Mouse (Mus musculus): Measurements from ENCODE around the gene Cplx1.

The Cplx1 gene

GRCm38 (mm10) chr5:108549489-108550206, at the start of gene Cplx1:
Gene Cplx1 (minus strand): TSS chr5:108550024.
- peak; percentile 50 for DNase-seq (ENCODE audit: low spot score)

- DNase-seq (ENCODE audit: low spot score): no peak
Observed at GRCm38 (mm10) chr5:108581361-108581891, 31.6 kb upstream of the Cplx1 start.

- DNase-seq (ENCODE audit: low spot score): no peak
Observed at GRCm38 (mm10) chr5:108573054-108573453, 23.2 kb upstream of the Cplx1 start.

- DNase-seq (ENCODE audit: low spot score): peak; percentile 52
Observed at GRCm38 (mm10) chr5:108570991-108571390, 21.2 kb upstream of the Cplx1 start.

GRCm38 (mm10) chr5:108567104-108567503, 17.3 kb upstream of the Cplx1 start:
- DNase-seq (ENCODE audit: low spot score): no peak

GRCm38 (mm10) chr5:108566523-108566922, 16.7 kb upstream of the Cplx1 start:
- DNase-seq (ENCODE audit: low spot score): no peak

GRCm38 (mm10) chr5:108565381-108565780, 15.6 kb upstream of the Cplx1 start:
- no peak for DNase-seq (ENCODE audit: low spot score)

- no peak for DNase-seq (ENCODE audit: low spot score)
Observed at GRCm38 (mm10) chr5:108564346-108564745, 14.5 kb upstream of the Cplx1 start.

- DNase-seq (ENCODE audit: low spot score): no peak
Observed at GRCm38 (mm10) chr5:108562483-108562882, 12.7 kb upstream of the Cplx1 start.

GRCm38 (mm10) chr5:108556986-108557385, 7.2 kb upstream of the Cplx1 start:
- DNase-seq (ENCODE audit: low spot score): no peak

- DNase-seq (ENCODE audit: low spot score): no peak
Observed at GRCm38 (mm10) chr5:108554041-108554440, 4.2 kb upstream of the Cplx1 start.

- no peak for DNase-seq (ENCODE audit: low spot score)
Observed at GRCm38 (mm10) chr5:108550207-108550594, 377 bp upstream of the Cplx1 start.

GRCm38 (mm10) chr5:108549137-108549488, 711 bp downstream of the Cplx1 start:
- no peak for DNase-seq (ENCODE audit: low spot score)

GRCm38 (mm10) chr5:108547636-108548035, 2.2 kb downstream of the Cplx1 start:
- DNase-seq (ENCODE audit: low spot score): no peak

- DNase-seq (ENCODE audit: low spot score): no peak
Observed at GRCm38 (mm10) chr5:108543516-108544291, 6.1 kb downstream of the Cplx1 start.

- no peak for DNase-seq (ENCODE audit: low spot score)
Observed at GRCm38 (mm10) chr5:108534188-108534587, 15.6 kb downstream of the Cplx1 start.

GRCm38 (mm10) chr5:108522597-108522996, 27.2 kb downstream of the Cplx1 start:
- no peak for DNase-seq (ENCODE audit: low spot score)

GRCm38 (mm10) chr5:108521896-108522295, 27.9 kb downstream of the Cplx1 start:
- DNase-seq (ENCODE audit: low spot score): no peak

- DNase-seq (ENCODE audit: low spot score): no peak
Observed at GRCm38 (mm10) chr5:108521016-108521415, 28.8 kb downstream of the Cplx1 start.

GRCm38 (mm10) chr5:108520153-108520552, 29.7 kb downstream of the Cplx1 start:
- no peak for DNase-seq (ENCODE audit: low spot score)

- no peak for DNase-seq (ENCODE audit: low spot score)
Observed at GRCm38 (mm10) chr5:108518951-108519350, 30.9 kb downstream of the Cplx1 start.

- no peak for DNase-seq (ENCODE audit: low spot score)
Observed at GRCm38 (mm10) chr5:108518106-108518885, 31.5 kb downstream of the Cplx1 start.

Data from ovary, adult 18-20 months (tissue).